Mouse (Mus musculus) erythroblast, embryonic 14.5 days (primary cell): Measurements from ENCODE around the gene Gm10944.

ENCODE experiments used
- GATA1 ChIP-seq: IDR thresholded peaks from 2 replicates; pipeline ENCODE4 v1.6.1; 2012; ENCODE audit warnings: low read length, inconsistent platforms, mixed read lengths
- TAL1 ChIP-seq: IDR thresholded peaks from 3 replicates; pipeline ENCODE4 v1.6.1; 2012; ENCODE audit warnings: low read length, inconsistent platforms, mixed read lengths

GRCm38 (mm10) chr10:10681048-10681447 is at the start of gene Gm10944:
- TF ChIP-seq GATA1 = no peak
- no peak for TF ChIP-seq TAL1
